Mouse (Mus musculus): Measurements from ENCODE around the gene Ralgps1. TPM values are rescaled to one million over a fixed set of nuclear protein-coding genes. Genes with fewer than 3 reads are reported as not detected.

The Ralgps1 gene
- total and polyA plus RNA-seq, 3 experiments: 0.62 to 2.1 (median 1.5) TPM

GRCm38 (mm10) chr2:33283674-33284073, 87.6 kb downstream of the Ralgps1 start:
- dilution Hi-C loops (cut with MboI; ENCODE audit: extremely low pct_ligation_motif_present, extremely low pct_unique_long_range_greater_than_20kb, low sequenced_read_pairs): no loop called here

GRCm38 (mm10) chr2:33282877-33283276, 88.4 kb downstream of the Ralgps1 start:
- no peak for DNase-seq (ENCODE audit: extremely low read depth)
- no peak overlapping the region for H3K27ac ChIP-seq (ENCODE audit: insufficient read depth, low read depth)
- H3K9ac ChIP-seq (ENCODE audit: insufficient read depth, low read depth): no peak overlapping the region
- H3K4me3 ChIP-seq (replicated peaks in 1 of 3; ENCODE audit: low read depth in 2 of 3, low read length in 2 of 3, poor library complexity in 1 of 3): no peak overlapping the region
- TF ChIP-seq ETS1 (conservative IDR thresholded peaks at IDR 0.05; ENCODE audit: low read depth, low read length): no peak
- no peak for TF ChIP-seq POLR2AphosphoS2 (IDR thresholded peaks at IDR 0.05; ENCODE audit: low read depth, low read length)
- TF ChIP-seq HCFC1 (IDR thresholded peaks at IDR 0.05; ENCODE audit: low read depth, low read length): no peak
- TF ChIP-seq EP300 (IDR thresholded peaks at IDR 0.05; ENCODE audit: low read length): no peak
- TF ChIP-seq IRF4 (IDR thresholded peaks at IDR 0.05; ENCODE audit: low read depth, low read length): no peak
- no peak for TF ChIP-seq KAT2A (IDR thresholded peaks at IDR 0.05; ENCODE audit: insufficient replicate concordance, low read length)
- no peak for TF ChIP-seq ZKSCAN1 (IDR thresholded peaks at IDR 0.05; ENCODE audit: borderline replicate concordance, low read depth, low read length)
- no peak for TF ChIP-seq TBP (conservative IDR thresholded peaks at IDR 0.05; ENCODE audit: low read depth, low read length)
- TF ChIP-seq ZNF384 (IDR thresholded peaks at IDR 0.05; ENCODE audit: low read depth, low read length): no peak
- TF ChIP-seq UBTF (IDR thresholded peaks at IDR 0.05; ENCODE audit: low read depth, low read length): no peak
- TF ChIP-seq MAZ (IDR thresholded peaks at IDR 0.05; ENCODE audit: low read depth, low read length): no peak
- no peak for TF ChIP-seq CHD1 (IDR thresholded peaks at IDR 0.05; ENCODE audit: low read depth, low read length)
- TF ChIP-seq MEF2A (IDR thresholded peaks at IDR 0.05; ENCODE audit: borderline replicate concordance, low read depth, low read length): no peak
- no peak for TF ChIP-seq USF1 (IDR thresholded peaks at IDR 0.05; ENCODE audit: low read depth, low read length)
- no peak for TF ChIP-seq MAX (IDR thresholded peaks at IDR 0.05; ENCODE audit: low read length)
- TF ChIP-seq JUND (conservative IDR thresholded peaks at IDR 0.05; ENCODE audit: low read depth, low read length): no peak
- no peak for TF ChIP-seq E2F4 (IDR thresholded peaks at IDR 0.05; ENCODE audit: insufficient replicate concordance, low read depth, low read length)
- no peak for TF ChIP-seq RCOR1 (conservative IDR thresholded peaks at IDR 0.05; ENCODE audit: low read depth, low read length)
- no peak for TF ChIP-seq MYC (IDR thresholded peaks at IDR 0.05; ENCODE audit: low read depth, low read length)
- TF ChIP-seq MAFK (IDR thresholded peaks at IDR 0.05; ENCODE audit: insufficient replicate concordance, low read length): no peak
- H3K27me3 ChIP-seq (replicated peaks): no peaks in the 10 kb centered on the region
- no peaks in the 10 kb centered on the region for H3K79me2 ChIP-seq (replicated peaks; ENCODE audit: control insufficient read depth, extremely low read depth, insufficient read depth, poor library complexity, severe bottlenecking)
- no peaks in the 10 kb centered on the region for H3K4me1 ChIP-seq (ENCODE audit: control insufficient read depth in 1 of 2, insufficient read depth in 2 of 2)
- dilution Hi-C loops (cut with MboI; ENCODE audit: extremely low pct_ligation_motif_present, extremely low pct_unique_long_range_greater_than_20kb, low sequenced_read_pairs) (no loop called here), in situ Hi-C loops (cut with MboI; ENCODE audit: low pct_ligation_motif_present, low pct_unique_long_range_greater_than_20kb, low sequenced_read_pairs) (no loop called here)
- H3K9me3 ChIP-seq (replicated peaks; ENCODE audit: low read length): peaks cover under 1% of the 10 kb centered on the region
- no peak overlapping the region for H3K4me2 ChIP-seq (ENCODE audit: insufficient read depth, low read depth, poor library complexity, severe bottlenecking)
- peaks cover 0 to 8% of the 10 kb centered on the region in 2 experiments for H3K36me3 ChIP-seq (replicated peaks in 1 of 2; ENCODE audit: control insufficient read depth in 1 of 2, insufficient read depth in 1 of 2, low read length in 1 of 2)

More at GRCm38 (mm10) chr2:33283674-33284073, 87.6 kb downstream of the Ralgps1 start:
- peaks cover 0 to 8% of the 10 kb centered on the region in 2 experiments for H3K36me3 ChIP-seq (replicated peaks in 1 of 2; ENCODE audit: control insufficient read depth in 1 of 2, insufficient read depth in 1 of 2, low read length in 1 of 2)
- no peaks in the 10 kb centered on the region for H3K4me1 ChIP-seq (ENCODE audit: control insufficient read depth in 1 of 2, insufficient read depth in 2 of 2)
- TF ChIP-seq POLR2A (IDR thresholded peaks at IDR 0.05; ENCODE audit: low read depth, low read length): no peak
- no peak for TF ChIP-seq PAX5 (IDR thresholded peaks at IDR 0.05; ENCODE audit: low read length)
- TF ChIP-seq HCFC1 (IDR thresholded peaks at IDR 0.05; ENCODE audit: low read depth, low read length): no peak
- no peak for TF ChIP-seq MXI1 (IDR thresholded peaks at IDR 0.05; ENCODE audit: low read depth, low read length)
- TF ChIP-seq POLR2AphosphoS2 (IDR thresholded peaks at IDR 0.05; ENCODE audit: low read depth, low read length): no peak
- no peak for TF ChIP-seq KAT2A (IDR thresholded peaks at IDR 0.05; ENCODE audit: insufficient replicate concordance, low read length)
- TF ChIP-seq ZNF384 (IDR thresholded peaks at IDR 0.05; ENCODE audit: low read depth, low read length): no peak
- TF ChIP-seq RAD21 (IDR thresholded peaks at IDR 0.05; ENCODE audit: low read depth, low read length): no peak
- H3K27me3 ChIP-seq (replicated peaks): no peaks in the 10 kb centered on the region
- H3K4me2 ChIP-seq (ENCODE audit: insufficient read depth, low read depth, poor library complexity, severe bottlenecking): no peak overlapping the region
- H3K9ac ChIP-seq (ENCODE audit: insufficient read depth, low read depth): no peak overlapping the region
- no peak for DNase-seq (ENCODE audit: extremely low read depth)
- in situ Hi-C loops (cut with MboI; ENCODE audit: low pct_ligation_motif_present, low pct_unique_long_range_greater_than_20kb, low sequenced_read_pairs): no loop called here
- H3K27ac ChIP-seq (ENCODE audit: insufficient read depth, low read depth): no peak overlapping the region
- H3K9me3 ChIP-seq (replicated peaks; ENCODE audit: low read length): peaks cover 3% of the 10 kb centered on the region
- no peaks in the 10 kb centered on the region for H3K79me2 ChIP-seq (replicated peaks; ENCODE audit: control insufficient read depth, extremely low read depth, insufficient read depth, poor library complexity, severe bottlenecking)
- H3K4me3 ChIP-seq (replicated peaks in 1 of 3; ENCODE audit: low read depth in 2 of 3, low read length in 2 of 3, poor library complexity in 1 of 3): no peak overlapping the region

Data from CH12.LX (cell line).